Mouse (Mus musculus) bone marrow, adult 2 months (tissue): ENCODE measurements around the gene Zfp281.

Experiments
- CTCF ChIP-seq: fragments of 200-500 bp; IDR thresholded peaks from 2 replicates; pipeline ENCODE4 v1.5.1; 2011; ENCODE audit warnings: low read length, control low read depth; ENCODE audit not compliant: control insufficient read depth, insufficient read depth
- POLR2A ChIP-seq: fragments of 200-500 bp; IDR thresholded peaks from 2 replicates; pipeline ENCODE4 v1.6.1; 2011; ENCODE audit warnings: low read depth, mild to moderate bottlenecking, control low read depth, low read length, borderline replicate concordance; ENCODE audit not compliant: control insufficient read depth

- TF ChIP-seq CTCF (no peak), POLR2A (no peak)
These were observed 11.4 kb upstream of the Zfp281 start for GRCm38 (mm10) chr1:136613300-136613751.
